Mouse (Mus musculus) CD4-positive, CD25-positive, alpha-beta regulatory T cell, adult 9 weeks (primary cell): Measurements from ENCODE around the gene Gm4141. TPM values are rescaled to one million over a fixed set of nuclear protein-coding genes. Genes with fewer than 3 reads are reported as not detected.

Experiments used
- polyA plus RNA-seq: library from polyadenylated mRNA; unstranded; fragments of 100-300 nt; shearing (Covaris generic); gene quantifications from one replicate; pipeline ENCODE4 v1.2.1, GENCODE M21; 2017

Gm4141 gene
- not detected for polyA plus RNA-seq

GRCm38 (mm10) chr7:20576141-20576540 is at the start of gene Gm4141:
TSS of gene Gm4141 (minus strand) at chr7:20576241.

GRCm38 (mm10) chr7:20598921-20599320 is 22.9 kb upstream of the Gm4141 start, which contains the start of gene Gm4513:
TSS of gene Gm4513 (minus strand) at chr7:20599021.

GRCm38 (mm10) chr7:20545657-20546056 is 30.4 kb downstream of the Gm4141 start, which contains the start of gene Gm5726:
TSS of gene Gm5726 (minus strand) at chr7:20545757.

GRCm38 (mm10) chr7:20533537-20533936 is 42.5 kb downstream of the Gm4141 start, which contains the start of gene Vmn1r104:
TSS of gene Vmn1r104 (plus strand) at chr7:20533837.

Other genes starting within 250 kb of the Gm4141 start
- gene Gm4133, start 242.2 kb downstream of the Gm4141 start, polyA plus RNA-seq = not detected
- gene Gm5728, start 200.8 kb downstream of the Gm4141 start, polyA plus RNA-seq = not detected
- not detected for gene Vmn1r100, start 158.3 kb downstream of the Gm4141 start, polyA plus RNA-seq
- gene Vmn1r101, start 133.6 kb downstream of the Gm4141 start, polyA plus RNA-seq = not detected
- not detected for gene Gm10670, start 101.3 kb downstream of the Gm4141 start, polyA plus RNA-seq
- gene Vmn1r103, start 65.7 kb downstream of the Gm4141 start, polyA plus RNA-seq = not detected
- not detected for gene Vmn1r104, start 42.4 kb downstream of the Gm4141 start, polyA plus RNA-seq
- not detected for gene Gm5726, start 30.5 kb downstream of the Gm4141 start, polyA plus RNA-seq
- not detected for gene Gm4513, start 22.8 kb upstream of the Gm4141 start, polyA plus RNA-seq
- gene Vmn1r107, start 92.7 kb upstream of the Gm4141 start, polyA plus RNA-seq = not detected
- gene Vmn1r111, start 127.0 kb upstream of the Gm4141 start, polyA plus RNA-seq = not detected
- gene Gm10668, start 154.4 kb upstream of the Gm4141 start, polyA plus RNA-seq = not detected
- not detected for gene Vmn1r112, start 194.9 kb upstream of the Gm4141 start, polyA plus RNA-seq
- gene Vmn1r113, start 211.0 kb upstream of the Gm4141 start, polyA plus RNA-seq = not detected
- gene Vmn1r114, start 235.9 kb upstream of the Gm4141 start, polyA plus RNA-seq = not detected